Mouse (Mus musculus): ENCODE data around the gene Vwa8. TPM values are rescaled to one million over a fixed set of nuclear protein-coding genes. Genes with fewer than 3 reads are reported as not detected.

Gene Vwa8
- total RNA-seq, 4 experiments from 2014 or later = 168 to 243 (median 193) TPM

GRCm38 (mm10) chr14:79143696-79144095 is 294.8 kb downstream of the Vwa8 start:
- DNase-seq (ENCODE audit: low spot score) = no peak

DNA sequence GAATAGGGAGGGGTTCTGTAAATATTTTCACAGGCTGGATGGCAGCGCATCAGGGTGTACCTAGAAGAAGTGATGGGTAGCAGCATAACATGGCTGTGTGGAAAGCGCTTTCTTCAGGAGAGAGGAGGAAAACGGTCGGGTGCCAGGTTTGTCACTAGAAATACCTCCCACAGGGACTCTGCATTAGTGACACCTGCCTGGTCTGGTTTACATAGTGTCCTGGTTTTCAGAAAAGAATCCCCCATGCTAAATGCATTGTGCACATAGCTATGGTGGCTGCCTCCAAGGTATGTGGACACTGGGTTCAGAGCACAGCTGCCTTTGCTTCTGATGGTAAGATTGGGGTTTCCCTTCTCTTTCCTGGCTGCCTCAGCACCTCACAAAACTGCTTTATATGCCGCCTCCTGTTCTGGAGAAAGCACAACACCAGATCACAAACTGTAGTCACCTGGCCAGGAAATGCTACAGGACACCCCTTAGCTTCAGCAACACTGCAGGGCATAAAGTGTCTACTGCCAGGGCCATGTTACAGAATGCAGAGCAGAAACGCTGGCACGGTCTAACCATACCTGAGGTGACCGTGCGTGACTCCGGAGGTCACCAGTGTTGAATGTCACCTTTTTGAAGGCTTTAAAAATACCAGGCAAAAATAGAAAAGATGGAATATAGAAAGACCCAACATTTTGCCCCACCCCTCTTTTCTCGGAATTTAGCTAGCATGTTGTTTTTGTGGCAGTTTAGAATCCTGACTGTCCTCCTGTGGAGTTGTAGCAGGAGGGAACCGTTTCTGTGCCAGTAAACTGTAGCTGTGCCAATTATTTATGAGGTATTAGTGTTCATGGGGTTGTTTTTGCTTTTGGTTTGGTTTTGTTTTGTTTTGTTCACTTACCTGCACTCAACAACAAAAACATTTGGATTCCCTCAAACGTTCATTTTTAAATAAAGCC is 295.7 kb downstream of the Vwa8 start:
- no peak for DNase-seq (ENCODE audit: low spot score)

GRCm38 (mm10) chr14:79151711-79152110 is 302.9 kb downstream of the Vwa8 start:
- DNase-seq (ENCODE audit: low spot score) = no peak

GRCm38 (mm10) chr14:79153896-79154295 is 305.0 kb downstream of the Vwa8 start:
- DNase-seq (ENCODE audit: low spot score) = no peak

- no peak for DNase-seq (ENCODE audit: low spot score)
These were observed 306.1 kb downstream of the Vwa8 start for GRCm38 (mm10) chr14:79154961-79155360.

DNA sequence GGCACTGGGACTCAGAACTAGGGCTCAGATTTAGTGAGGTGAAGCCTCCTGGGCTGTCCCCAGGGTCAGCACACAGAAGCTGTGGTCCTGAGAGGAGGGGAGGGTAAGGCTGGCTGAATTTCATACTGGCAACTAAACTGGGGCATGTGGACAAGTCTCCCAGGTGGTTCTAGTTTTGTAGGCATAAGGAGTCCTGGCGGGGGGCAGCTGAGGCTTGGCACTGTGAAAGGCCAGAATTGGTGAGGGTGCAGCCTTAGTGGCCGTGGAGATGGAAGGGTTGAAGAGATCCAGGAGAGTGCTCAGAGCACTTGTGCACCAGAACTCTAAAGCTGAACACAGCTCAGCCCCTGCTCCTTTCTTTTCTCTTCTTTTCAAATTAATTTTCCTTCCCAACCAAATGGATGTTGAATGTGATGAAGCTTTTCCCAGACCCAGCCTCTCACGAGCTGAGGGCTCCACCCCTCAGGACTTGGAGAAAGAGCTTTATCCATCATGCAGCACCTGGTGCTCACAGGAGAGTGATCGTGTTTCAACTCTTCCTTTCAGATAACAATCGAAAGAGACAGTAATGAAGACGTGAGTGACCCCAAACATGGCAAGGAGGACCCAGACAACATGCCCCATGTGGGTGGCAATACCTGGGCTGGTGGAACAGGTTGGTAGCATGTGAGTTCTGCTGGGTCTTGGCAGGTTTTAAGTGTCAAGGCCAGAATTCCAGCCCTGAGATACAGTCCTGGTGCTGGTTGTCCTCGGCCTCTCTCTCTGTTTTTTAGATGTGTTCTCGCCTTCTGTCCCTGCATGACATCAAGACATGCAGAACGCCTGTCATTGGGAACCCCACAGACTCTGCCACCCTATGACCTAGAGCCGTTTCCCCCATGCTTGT is 307.9 kb downstream of the Vwa8 start:
- no peak for DNase-seq (ENCODE audit: low spot score)

DNA sequence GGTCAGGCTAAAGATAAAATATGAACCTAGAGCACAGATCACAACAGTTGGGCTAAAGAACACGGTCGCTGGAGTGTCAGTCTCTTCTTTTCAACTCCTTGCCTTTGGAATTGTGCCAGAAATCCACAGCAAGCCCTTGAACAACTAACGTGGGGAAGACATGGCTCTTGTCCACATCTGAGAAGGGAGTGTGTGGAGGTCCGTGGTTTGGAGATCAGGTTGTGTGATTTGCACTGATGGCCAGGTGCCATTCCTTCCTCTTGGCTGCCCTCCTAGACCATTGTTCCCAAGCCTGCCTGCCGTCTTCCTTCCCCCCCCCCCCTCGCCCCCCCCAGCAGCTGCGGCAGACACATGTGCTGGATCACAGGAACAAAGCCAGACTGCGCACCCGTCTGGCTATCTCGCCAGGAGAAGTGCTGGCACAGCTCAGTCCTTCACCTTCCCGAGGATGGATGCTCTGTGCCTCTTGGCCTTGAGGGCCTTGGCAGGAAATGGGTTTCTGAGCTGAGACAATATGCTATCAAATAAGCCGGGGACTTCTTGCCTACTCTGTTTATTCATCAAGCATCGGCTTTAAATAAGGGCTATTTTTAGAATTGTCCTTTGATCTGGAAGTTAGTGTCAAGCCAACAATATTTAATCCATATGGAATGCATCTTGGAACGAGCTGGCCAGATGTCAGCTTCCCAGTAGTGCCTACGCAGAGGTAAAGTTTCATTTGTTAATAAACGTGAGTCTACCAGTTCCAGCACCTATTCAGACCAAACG is 308.8 kb downstream of the Vwa8 start:
- peak; percentile 71 for DNase-seq (ENCODE audit: low spot score)

DNA sequence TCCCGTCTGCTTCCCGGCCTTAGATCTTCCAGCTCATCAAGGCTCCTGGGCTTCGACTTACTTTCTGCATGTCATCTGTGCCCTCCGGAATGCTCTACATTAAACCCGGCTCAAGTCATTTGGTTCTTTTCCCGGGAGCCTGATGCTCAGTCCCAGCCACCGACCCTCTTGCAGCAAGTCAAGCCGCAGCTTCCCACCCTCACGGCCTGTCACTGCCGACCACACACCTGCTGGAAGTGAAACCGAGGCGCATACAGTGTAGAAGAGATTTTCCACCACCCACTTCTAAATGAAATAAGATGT is 309.3 kb downstream of the Vwa8 start:
- DNase-seq (ENCODE audit: low spot score) = no peak

DNA sequence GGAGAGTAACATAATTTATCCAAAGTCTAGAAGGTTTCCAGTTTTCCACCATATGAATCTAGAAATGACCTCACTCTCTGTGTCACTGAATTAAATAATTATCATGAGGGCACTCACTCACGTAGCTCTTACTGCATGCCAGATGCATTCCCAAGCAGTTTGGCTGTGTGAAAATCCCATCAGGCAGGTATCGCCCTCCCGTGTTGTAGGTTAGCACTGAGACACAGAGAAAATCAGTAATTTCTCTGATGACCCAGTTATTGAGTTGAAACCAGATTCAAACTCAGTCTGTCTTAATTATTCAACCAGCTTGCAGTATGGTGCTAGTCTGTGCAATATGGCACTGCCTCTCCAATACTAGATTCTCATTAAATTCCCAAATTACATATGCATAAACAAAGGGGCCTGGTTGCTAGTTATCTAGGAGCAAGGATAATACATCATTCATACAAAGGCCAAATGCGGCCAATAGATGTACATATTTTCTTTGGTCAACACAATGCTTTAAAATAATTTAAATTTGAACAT is 309.9 kb downstream of the Vwa8 start:
- no peak for DNase-seq (ENCODE audit: low spot score)

GRCm38 (mm10) chr14:79159451-79159850 is 310.6 kb downstream of the Vwa8 start:
- no peak for DNase-seq (ENCODE audit: low spot score)

- no peak for DNase-seq (ENCODE audit: low spot score)
These were observed 311.6 kb downstream of the Vwa8 start for GRCm38 (mm10) chr14:79160486-79160885.

- DNase-seq (ENCODE audit: low spot score) = no peak
These were observed 312.1 kb downstream of the Vwa8 start for GRCm38 (mm10) chr14:79160966-79161365.

GRCm38 (mm10) chr14:79161741-79162140 is 312.9 kb downstream of the Vwa8 start:
- no peak for DNase-seq (ENCODE audit: low spot score)

GRCm38 (mm10) chr14:79162678-79163077 is 313.8 kb downstream of the Vwa8 start:
- no peak for DNase-seq (ENCODE audit: low spot score)

DNA sequence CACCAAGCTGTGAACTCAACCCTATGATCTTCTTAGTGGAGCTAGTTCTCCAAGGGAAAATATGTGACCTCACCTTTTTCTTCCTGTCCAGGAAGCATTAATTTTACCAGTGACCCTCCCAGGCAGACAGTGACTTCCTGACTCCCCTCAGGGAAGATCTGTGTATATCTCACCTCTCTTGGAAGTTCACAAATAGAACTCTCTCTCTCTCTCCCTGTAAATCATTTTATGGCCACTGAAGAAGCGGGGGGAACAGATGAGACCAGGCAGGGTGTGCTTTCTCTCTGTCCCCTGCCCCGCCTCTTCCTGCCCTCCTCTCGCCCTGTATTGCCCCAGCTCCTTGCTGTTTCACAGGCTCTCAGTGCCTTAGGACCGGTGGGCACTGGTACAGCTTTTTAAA is 315.5 kb downstream of the Vwa8 start:
- DNase-seq (ENCODE audit: low spot score) = no peak

- no peak for DNase-seq (ENCODE audit: low spot score)
These were observed 316.1 kb downstream of the Vwa8 start for GRCm38 (mm10) chr14:79164925-79165324.

- no peak for DNase-seq (ENCODE audit: low spot score)
These were observed 325.7 kb downstream of the Vwa8 start for GRCm38 (mm10) chr14:79174526-79174925.

DNA sequence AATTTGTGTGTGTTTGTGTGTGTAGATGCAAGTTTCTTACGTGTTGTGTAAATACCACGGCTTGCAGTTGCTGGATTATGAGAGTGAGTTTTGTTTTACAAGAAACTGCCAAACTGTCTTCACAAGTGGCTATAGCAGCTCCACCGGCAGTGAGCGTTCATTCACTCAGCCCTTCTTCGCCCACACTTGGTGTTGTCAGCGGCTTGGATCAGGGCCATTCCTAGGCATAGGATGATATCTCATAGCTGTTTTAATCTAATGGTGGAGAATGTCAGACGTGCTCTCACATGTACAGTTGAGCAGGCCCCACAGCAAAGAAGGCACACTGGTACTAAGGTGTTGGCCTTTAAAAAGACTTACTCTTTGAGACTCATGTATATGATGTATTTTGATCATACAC is 328.9 kb downstream of the Vwa8 start:
- DNase-seq (ENCODE audit: low spot score) = no peak

DNA sequence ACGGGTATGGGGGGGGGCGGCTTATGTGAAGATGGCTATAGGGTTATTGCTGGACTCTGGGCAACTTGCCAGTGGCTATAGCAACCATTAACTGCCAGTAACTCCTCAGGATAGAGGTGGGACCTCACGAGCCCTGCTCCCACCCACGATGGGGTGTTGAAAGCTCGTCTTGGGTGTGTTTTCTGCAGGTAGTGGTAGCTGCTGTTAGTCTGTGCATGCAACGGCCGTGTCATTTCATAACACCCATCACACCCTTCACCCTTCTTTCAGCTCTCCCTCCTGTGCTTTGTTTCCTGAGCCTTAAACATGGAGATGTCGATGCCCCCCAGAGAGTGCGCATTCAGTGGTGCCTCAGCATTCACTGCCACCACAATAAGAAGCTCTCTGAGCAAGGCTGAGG is 329.4 kb downstream of the Vwa8 start:
- no peak for DNase-seq (ENCODE audit: low spot score)

- DNase-seq (ENCODE audit: low spot score) = peak; percentile 77
These were observed 331.4 kb downstream of the Vwa8 start for GRCm38 (mm10) chr14:79180078-79180730.

GRCm38 (mm10) chr14:79181748-79182147 is 332.9 kb downstream of the Vwa8 start:
- DNase-seq (ENCODE audit: low spot score) = no peak
